Mouse (Mus musculus): ENCODE data around the gene Agap2.
A peak's percentile ranks its signal among the peaks of the same experiment; 100 is the strongest.

- TF ChIP-seq CTCF (IDR thresholded peaks at IDR 0.05; ENCODE audit: low read depth), result 0 out of 2 replicates have a peak, but pooled peaks have one; percentile 5
- TF ChIP-seq EP300 (IDR thresholded peaks at IDR 0.05; ENCODE audit: low read depth), result no peak
These were observed 4.7 kb downstream of the Agap2 start for GRCm38 (mm10) chr10:127079665-127080391.
